In the genomic region with DNA sequence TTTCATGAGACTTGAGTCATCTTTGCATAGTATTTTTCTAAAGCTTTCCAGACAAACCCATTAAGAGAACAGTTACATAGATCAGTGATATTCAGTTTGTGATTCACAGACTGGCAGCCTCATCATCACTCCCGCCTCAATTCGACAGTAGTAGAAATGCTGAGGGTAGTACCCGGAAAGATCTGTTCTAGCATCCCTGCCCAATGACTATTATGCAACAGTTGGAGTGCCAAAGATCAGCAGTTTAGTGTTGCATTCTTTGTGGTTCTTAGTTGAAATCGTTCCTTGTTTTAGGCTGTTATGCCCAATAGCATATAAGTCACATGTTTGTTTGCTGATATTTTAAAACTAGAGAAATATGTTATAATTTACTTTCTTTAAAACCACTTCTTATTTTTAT, we compare ENCODE assay signal across 19 mouse cellular contexts. TPM values are rescaled to one million over a fixed set of nuclear protein-coding genes. Genes with fewer than 3 reads are reported as not detected.
"Had no signal": no experiment of that assay in that cellular context is flagged by ENCODE, and none has a peak within 500 bp of the region (broad histone marks: within the 10 kb centered on the region; RNA-seq: fewer than 3 reads in every experiment).

No protein-coding gene starts in this region.

- H3K36me3 ChIP-seq: limb, embryonic 12.5 days; liver, embryonic 15.5 days; midbrain, embryonic 12.5 days; neural tube, embryonic 12.5 days had no signal

- ATAC-seq: intestine, embryonic 16.5 days; lung, postnatal 0 days had no signal

- H3K9me3 ChIP-seq: limb, embryonic 12.5 days; liver, embryonic 15.5 days; midbrain, embryonic 12.5 days; neural tube, embryonic 12.5 days had no signal

- H3K27me3 ChIP-seq: limb, embryonic 12.5 days; liver, embryonic 15.5 days; midbrain, embryonic 12.5 days; neural tube, embryonic 12.5 days had no signal

- H3K27ac ChIP-seq: kidney, postnatal 0 days; limb, embryonic 12.5 days; liver, embryonic 15.5 days; midbrain, embryonic 12.5 days; neural tube, embryonic 12.5 days had no signal

- H3K4me2 ChIP-seq: limb, embryonic 12.5 days; liver, embryonic 15.5 days; midbrain, embryonic 12.5 days; neural tube, embryonic 12.5 days had no signal

- H3K4me1 ChIP-seq: limb, embryonic 12.5 days; liver, embryonic 15.5 days; midbrain, embryonic 12.5 days; neural tube, embryonic 12.5 days had no signal

- DNase-seq: kidney, adult 2 months; kidney, postnatal 36 days; layer of hippocampus, adult 9-11 months; layer of hippocampus, postnatal 36 days; liver; lung, adult 2 months; thymus, adult 18-20 months; thymus, postnatal 14 days had no signal

- H3K9ac ChIP-seq: limb, embryonic 12.5 days; liver, embryonic 15.5 days; midbrain, embryonic 12.5 days; neural tube, embryonic 12.5 days had no signal

- H3K4me3 ChIP-seq: limb, embryonic 12.5 days; liver, embryonic 15.5 days; midbrain, embryonic 12.5 days; neural tube, embryonic 12.5 days had no signal

RNA-seq across cellular contexts. Expression of gene Gm6377, which starts 6.9 kb away (rescaled TPM):
- total RNA-seq: layer of hippocampus, adult 18-20 months; layer of hippocampus, postnatal 36 days; left cerebral cortex, adult 8-10 months; left cerebral cortex, postnatal 25 days had no signal
- polyA plus RNA-seq: neural tube, embryonic 12.5 days; stomach, embryonic 14.5 days had no signal
